Mouse (Mus musculus) neural tube, embryonic 13.5 days (tissue): ENCODE data around the gene Stk32b. TPM values are rescaled to one million over a fixed set of nuclear protein-coding genes. Genes with fewer than 3 reads are reported as not detected.

ENCODE experiments used
- ATAC-seq: fragments of 200-750 bp; cut with Nextera tagmentation; 2 replicates; pipeline ENCODE4 v1.8.0; 2017; ENCODE audit warnings: low read depth, mild to moderate bottlenecking, moderate TSS enrichment, moderate library complexity
- H3K27ac ChIP-seq: fragments of 300-500 bp; sonication (generic); replicated peaks from 2 replicates; pipeline ENCODE4 v1.5.1; 2015; ENCODE audit warnings: moderate library complexity, mild to moderate bottlenecking, inconsistent platforms
- H3K27me3 ChIP-seq: fragments of 300-500 bp; sonication (generic); 2 replicates; pipeline ENCODE4 v1.6.1; 2015; ENCODE audit warnings: mild to moderate bottlenecking, inconsistent platforms
- H3K36me3 ChIP-seq: fragments of 300-500 bp; sonication (generic); 2 replicates; pipeline ENCODE4 v1.6.1; 2015; ENCODE audit warnings: mild to moderate bottlenecking, inconsistent platforms
- H3K4me1 ChIP-seq: fragments of 300-500 bp; sonication (generic); replicated peaks from 2 replicates; pipeline ENCODE4 v1.6.1; 2015; ENCODE audit warnings: inconsistent platforms
- H3K4me2 ChIP-seq: fragments of 300-500 bp; sonication (generic); 2 replicates; pipeline ENCODE4 v1.6.1; 2015; ENCODE audit warnings: inconsistent platforms, mild to moderate bottlenecking, moderate library complexity
- H3K4me3 ChIP-seq: fragments of 300-500 bp; sonication (generic); 2 replicates; pipeline ENCODE4 v1.5.1; 2015; ENCODE audit warnings: mild to moderate bottlenecking, inconsistent platforms
- H3K9ac ChIP-seq: fragments of 300-500 bp; sonication (generic); 2 replicates; pipeline ENCODE4 v1.6.1; 2015; ENCODE audit warnings: moderate library complexity, mild to moderate bottlenecking, inconsistent platforms
- H3K9me3 ChIP-seq: fragments of 300-500 bp; sonication (generic); 2 replicates; pipeline ENCODE4 v1.6.1; 2016; ENCODE audit warnings: inconsistent platforms
- WGBS: fragments of 180-500 bp; shearing (Covaris S2); methylation state at CpG from one replicate; pipeline ENCODE4 v1.1.7; 2015; 5-methylcytosine and 5-hydroxymethylcytosine counted together
- polyA plus RNA-seq: library from polyadenylated mRNA; unstranded; fragments of >200 nt; fragmentation: Nextera tagmentation; extraction: Ambion mirVana; gene quantifications from 2 replicates; pipeline ENCODE4 v1.2.1, GENCODE M21; 2015

The Stk32b gene
- polyA plus RNA-seq, 1 experiment from 2014 or later, result 25.8 TPM

DNA sequence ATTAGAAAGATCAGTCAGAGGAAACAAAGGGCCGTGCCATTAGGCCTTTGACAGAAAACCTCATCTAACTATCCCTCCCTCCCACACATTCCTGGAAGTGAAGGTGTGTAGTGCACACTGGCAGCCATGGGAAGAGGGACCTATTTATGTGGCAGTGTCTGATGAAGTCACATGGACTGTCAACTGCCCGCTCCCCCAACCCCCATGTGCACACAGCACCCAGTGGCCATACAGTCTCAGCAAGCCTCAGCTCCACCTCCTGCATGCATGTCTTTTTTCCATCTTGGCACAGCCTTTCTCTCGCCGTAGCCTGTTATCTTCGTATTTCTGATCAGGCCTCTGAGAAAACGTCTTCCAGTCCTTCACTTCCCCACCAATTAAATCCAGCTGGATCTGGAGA is 130.9 kb downstream of the Stk32b start:
- ATAC-seq, result no peak
- H3K4me3 ChIP-seq, result no peak overlapping the region
- no peaks in the 10 kb centered on the region for H3K4me1 ChIP-seq
- WGBS, result 82% methylated on average over 6 of the region's 6 CpGs
- H3K27me3 ChIP-seq, result no peaks in the 10 kb centered on the region
- no peak overlapping the region for H3K4me2 ChIP-seq
- no peaks in the 10 kb centered on the region for H3K36me3 ChIP-seq
- H3K9ac ChIP-seq, result no peak overlapping the region
- no peak overlapping the region for H3K27ac ChIP-seq
- H3K9me3 ChIP-seq, result no peaks in the 10 kb centered on the region

DNA sequence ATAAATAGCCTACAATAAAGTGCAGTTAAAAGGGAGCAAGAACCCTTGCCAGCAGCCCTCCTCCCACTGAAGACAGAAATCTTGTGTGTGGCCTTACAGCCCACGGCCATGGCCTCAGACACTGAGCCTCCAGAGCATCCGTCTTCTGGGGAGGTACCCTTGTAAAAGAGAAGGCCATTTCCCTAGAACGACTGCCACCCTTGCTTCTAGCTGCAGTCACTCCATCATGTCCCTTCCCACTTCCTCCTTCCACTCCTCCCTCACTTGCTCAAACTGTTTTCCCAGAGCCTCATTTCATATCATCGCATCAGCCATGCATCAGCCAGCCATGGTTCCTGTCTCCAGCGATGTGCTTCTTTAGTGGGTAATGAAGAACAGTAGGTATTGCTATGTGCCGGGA is 141.5 kb downstream of the Stk32b start:
- no peak overlapping the region for H3K9ac ChIP-seq
- no peaks in the 10 kb centered on the region for H3K36me3 ChIP-seq
- WGBS, result 65% methylated on average over 6 of the region's 6 CpGs
- no peaks in the 10 kb centered on the region for H3K9me3 ChIP-seq
- ATAC-seq, result no peak
- no peak overlapping the region for H3K4me2 ChIP-seq
- no peaks in the 10 kb centered on the region for H3K4me1 ChIP-seq
- no peak overlapping the region for H3K27ac ChIP-seq
- no peak overlapping the region for H3K4me3 ChIP-seq
- H3K27me3 ChIP-seq, result no peaks in the 10 kb centered on the region

DNA sequence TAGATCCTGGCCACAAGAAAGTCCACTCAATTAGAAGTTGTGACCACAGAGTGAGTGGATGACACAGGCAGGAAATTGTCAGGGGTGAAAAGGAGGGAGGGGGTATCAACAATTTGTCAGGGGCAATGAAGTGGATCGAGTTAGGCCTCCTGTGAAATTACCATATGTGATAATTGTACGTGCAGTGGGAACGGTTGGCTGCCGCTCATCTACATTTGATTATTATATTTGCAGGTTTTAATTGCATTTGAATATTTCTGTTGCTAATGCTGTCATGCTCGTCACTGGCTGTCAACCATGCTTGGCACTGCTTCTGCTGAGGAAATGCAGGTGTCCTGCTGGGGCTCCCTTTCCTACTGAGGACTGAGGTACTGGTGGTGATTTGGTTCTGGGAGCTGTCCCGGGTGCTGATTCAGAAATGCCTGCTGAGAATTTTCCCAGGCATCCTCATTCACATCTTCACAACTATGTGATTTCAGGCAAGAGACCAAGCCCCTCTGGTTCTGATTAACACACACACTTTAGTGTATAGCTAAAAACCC is 159.6 kb downstream of the Stk32b start:
- Histone ChIP-seq H3K36me3 (no peaks in the 10 kb centered on the region), H3K9ac (no peak overlapping the region), H3K27ac (no peak overlapping the region), H3K4me2 (no peak overlapping the region), H3K9me3 (no peaks in the 10 kb centered on the region), H3K4me1 (no peaks in the 10 kb centered on the region), H3K27me3 (no peaks in the 10 kb centered on the region), H3K4me3 (no peak overlapping the region)
- 53% methylated on average over 6 of the region's 6 CpGs for WGBS
- ATAC-seq, result no peak

DNA sequence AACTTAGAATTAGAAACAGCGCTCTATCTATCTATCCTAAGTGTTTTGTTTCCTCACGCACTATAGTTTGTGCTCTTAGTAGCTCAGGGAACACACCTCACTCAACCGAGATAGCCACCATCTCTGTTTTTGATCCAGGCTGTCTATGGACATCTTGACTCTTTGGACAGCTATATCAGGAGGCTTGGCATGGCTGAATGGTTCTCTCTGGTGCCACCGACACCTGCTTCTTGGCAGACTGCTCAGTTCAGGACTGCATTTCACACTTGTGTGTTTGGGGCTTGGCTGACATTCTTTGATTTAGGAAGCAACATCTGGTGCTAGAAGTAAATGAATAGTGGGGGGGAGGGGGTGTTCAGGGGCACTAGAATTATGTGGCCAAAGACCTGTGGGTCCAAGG is 162.7 kb downstream of the Stk32b start:
- Histone ChIP-seq H3K9me3 (no peaks in the 10 kb centered on the region), H3K27me3 (no peaks in the 10 kb centered on the region), H3K27ac (no peak overlapping the region), H3K36me3 (no peaks in the 10 kb centered on the region), H3K4me3 (no peak overlapping the region), H3K4me1 (no peaks in the 10 kb centered on the region), H3K4me2 (no peak overlapping the region), H3K9ac (no peak overlapping the region)
- no peak for ATAC-seq
- WGBS, result 89% methylated on average over 4 of the region's 4 CpGs

DNA sequence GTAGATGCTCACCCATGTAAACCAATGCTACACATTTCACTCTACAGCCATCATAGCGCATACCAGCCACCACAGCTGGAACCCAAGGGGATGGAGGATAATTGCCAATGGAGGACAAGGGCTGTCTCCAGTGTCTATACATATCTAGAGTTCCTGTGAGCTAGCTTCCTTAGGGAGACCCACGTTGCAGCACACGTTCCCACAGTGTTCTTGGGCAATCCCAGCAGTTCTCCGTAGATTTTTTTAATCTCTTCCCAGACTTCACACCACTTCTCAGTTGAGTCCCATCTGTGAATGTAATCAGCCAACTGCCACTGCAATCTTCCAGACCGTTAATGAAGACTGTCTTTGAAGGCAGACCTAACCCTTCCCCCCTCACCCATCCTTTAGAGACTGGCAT is 165.3 kb downstream of the Stk32b start:
- no peak overlapping the region for H3K4me2 ChIP-seq
- ATAC-seq, result no peak
- H3K4me1 ChIP-seq, result no peaks in the 10 kb centered on the region
- H3K36me3 ChIP-seq, result no peaks in the 10 kb centered on the region
- no peak overlapping the region for H3K9ac ChIP-seq
- no peaks in the 10 kb centered on the region for H3K27me3 ChIP-seq
- no peaks in the 10 kb centered on the region for H3K9me3 ChIP-seq
- H3K27ac ChIP-seq, result no peak overlapping the region
- H3K4me3 ChIP-seq, result no peak overlapping the region
- 74% methylated on average over 5 of the region's 5 CpGs for WGBS

DNA sequence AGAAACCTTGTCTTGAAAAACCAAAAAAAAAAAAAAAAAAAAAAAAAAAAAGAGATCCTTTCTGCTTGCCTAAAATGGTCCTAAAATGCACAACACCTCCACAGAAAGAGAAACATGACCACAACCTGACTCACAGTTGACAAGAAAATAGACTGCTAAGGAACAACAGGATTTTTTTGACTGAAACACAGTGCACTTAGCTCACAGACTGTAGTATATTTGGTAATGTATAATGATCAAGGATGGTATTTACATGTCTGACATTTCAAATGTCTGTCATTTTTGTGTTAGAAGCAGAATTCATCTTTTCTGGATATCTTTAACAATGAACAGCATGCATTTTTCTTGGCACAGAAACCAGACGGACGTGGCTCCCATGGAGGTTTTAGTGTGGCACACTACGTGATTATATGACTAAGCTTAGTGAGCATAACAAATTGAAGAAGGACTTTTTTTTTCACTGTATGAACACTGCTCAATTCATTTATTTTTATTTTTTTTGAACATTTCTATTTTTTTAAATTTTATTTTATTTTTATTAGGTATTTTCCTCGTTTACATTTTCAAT is 181.2 kb downstream of the Stk32b start:
- Histone ChIP-seq H3K4me1 (no peaks in the 10 kb centered on the region), H3K4me2 (no peak overlapping the region), H3K9me3 (no peaks in the 10 kb centered on the region), H3K27me3 (no peaks in the 10 kb centered on the region), H3K4me3 (no peak overlapping the region), H3K9ac (no peak overlapping the region), H3K27ac (no peak overlapping the region), H3K36me3 (no peaks in the 10 kb centered on the region)
- no peak for ATAC-seq
- WGBS, result 84% methylated on average over 4 of the region's 4 CpGs

DNA sequence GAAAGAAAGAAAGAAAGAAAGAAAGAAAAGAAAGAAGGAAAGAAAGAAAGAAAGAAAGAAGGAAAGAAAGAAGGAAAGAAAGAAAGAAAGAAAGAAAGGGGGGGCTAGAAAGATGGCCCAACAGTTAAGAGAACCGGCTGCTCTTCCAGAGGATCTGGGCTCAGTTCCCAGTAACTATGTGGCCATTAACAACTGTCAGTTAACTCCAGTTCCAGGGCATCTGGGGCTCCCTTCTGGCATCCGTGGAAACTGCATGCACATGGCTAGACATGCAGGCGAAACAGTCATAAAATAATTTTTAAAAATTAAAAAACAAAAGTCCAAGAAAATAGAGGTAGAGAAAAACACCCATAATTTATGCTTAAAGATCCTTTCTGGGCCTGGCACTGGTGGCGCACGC is 181.7 kb downstream of the Stk32b start:
- no peaks in the 10 kb centered on the region for H3K36me3 ChIP-seq
- ATAC-seq, result no peak
- no peak overlapping the region for H3K9ac ChIP-seq
- H3K4me2 ChIP-seq, result no peak overlapping the region
- WGBS, result 85% methylated on average over 5 of the region's 5 CpGs
- H3K4me1 ChIP-seq, result no peaks in the 10 kb centered on the region
- no peak overlapping the region for H3K4me3 ChIP-seq
- no peaks in the 10 kb centered on the region for H3K27me3 ChIP-seq
- H3K27ac ChIP-seq, result no peak overlapping the region
- no peaks in the 10 kb centered on the region for H3K9me3 ChIP-seq

DNA sequence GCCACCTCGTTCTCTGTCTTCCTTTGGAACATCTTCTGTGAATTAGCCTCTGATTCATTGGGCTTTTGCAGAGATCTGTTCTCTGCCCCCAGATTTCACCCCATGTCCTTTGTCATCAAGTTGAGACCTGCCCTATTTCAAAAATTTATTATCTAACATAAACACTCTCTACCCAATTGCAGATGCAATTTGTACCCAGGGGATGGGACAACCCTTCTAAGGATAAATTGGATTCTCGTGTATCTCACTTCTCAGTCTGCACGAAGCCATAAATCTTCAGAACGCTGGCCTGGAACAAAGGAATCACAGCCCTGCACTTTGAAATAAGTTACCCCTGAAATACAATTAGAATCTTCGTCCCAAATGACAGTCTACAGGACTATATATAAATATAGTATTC is 191.6 kb downstream of the Stk32b start:
- no peaks in the 10 kb centered on the region for H3K9me3 ChIP-seq
- peak; percentile 62; the same call in 1 of the 2 replicates for ATAC-seq
- no peak overlapping the region for H3K9ac ChIP-seq
- no peak overlapping the region for H3K4me2 ChIP-seq
- H3K27ac ChIP-seq, result peak overlapping the region; percentile 54
- no peak overlapping the region for H3K4me3 ChIP-seq
- 44% methylated on average over 5 of the region's 5 CpGs for WGBS
- 0 out of 2 replicates have a peak, but pooled peaks cover 9% of the 10 kb centered on the region for H3K4me1 ChIP-seq
- H3K27me3 ChIP-seq, result no peaks in the 10 kb centered on the region
- no peaks in the 10 kb centered on the region for H3K36me3 ChIP-seq

DNA sequence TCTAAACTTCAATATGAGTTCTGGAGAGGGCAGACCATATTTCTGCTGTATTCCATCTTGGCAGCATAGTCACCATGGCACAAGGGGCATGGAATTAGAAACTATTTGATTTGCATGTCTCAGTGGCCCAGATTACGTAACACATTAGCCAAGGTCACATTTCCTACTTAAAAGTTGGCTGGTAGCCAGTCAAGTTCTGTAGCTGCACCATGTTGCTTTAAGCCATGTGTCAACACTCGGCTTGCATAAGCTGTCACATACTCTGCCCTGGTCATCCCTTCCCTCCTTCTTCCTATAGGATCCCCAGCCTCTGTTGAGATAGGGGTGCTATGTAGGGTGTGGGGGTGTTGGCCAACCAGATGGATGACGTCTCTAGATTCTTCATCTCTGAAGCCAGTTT is 196.5 kb downstream of the Stk32b start:
- no peaks in the 10 kb centered on the region for H3K27me3 ChIP-seq
- H3K4me1 ChIP-seq, result 0 out of 2 replicates have a peak, but pooled peaks cover 9% of the 10 kb centered on the region
- H3K9me3 ChIP-seq, result no peaks in the 10 kb centered on the region
- 89% methylated on average over 3 of the region's 3 CpGs for WGBS
- no peak overlapping the region for H3K4me2 ChIP-seq
- no peaks in the 10 kb centered on the region for H3K36me3 ChIP-seq
- H3K27ac ChIP-seq, result no peak overlapping the region
- ATAC-seq, result no peak
- H3K9ac ChIP-seq, result no peak overlapping the region
- no peak overlapping the region for H3K4me3 ChIP-seq

DNA sequence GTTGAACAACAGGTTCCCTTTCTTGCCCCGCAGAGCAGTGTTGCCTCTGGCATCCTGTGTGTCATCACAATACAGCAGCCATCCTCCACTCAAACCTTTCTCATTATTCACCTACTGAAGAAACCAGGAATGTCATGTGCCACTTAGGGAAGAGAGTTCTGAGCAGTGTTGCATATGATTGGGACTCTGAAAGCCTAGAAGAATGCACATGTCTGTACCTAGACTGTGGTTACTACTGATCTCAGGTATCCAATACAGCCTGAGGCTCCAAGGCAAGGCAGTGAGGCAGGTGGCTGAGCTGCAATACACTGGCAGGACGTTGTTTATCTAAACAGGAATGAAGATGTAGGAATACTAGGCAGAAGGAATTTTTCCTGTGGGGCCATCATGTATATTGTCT is 204.5 kb downstream of the Stk32b start:
- H3K4me2 ChIP-seq, result no peak overlapping the region
- no peak overlapping the region for H3K9ac ChIP-seq
- ATAC-seq, result no peak
- no peaks in the 10 kb centered on the region for H3K36me3 ChIP-seq
- no peak overlapping the region for H3K27ac ChIP-seq
- H3K4me1 ChIP-seq, result 0 out of 2 replicates have a peak, but pooled peaks cover under 1% of the 10 kb centered on the region
- H3K4me3 ChIP-seq, result no peak overlapping the region
- no peaks in the 10 kb centered on the region for H3K9me3 ChIP-seq
- no peaks in the 10 kb centered on the region for H3K27me3 ChIP-seq
- 34% methylated on average over 2 of the region's 2 CpGs for WGBS

DNA sequence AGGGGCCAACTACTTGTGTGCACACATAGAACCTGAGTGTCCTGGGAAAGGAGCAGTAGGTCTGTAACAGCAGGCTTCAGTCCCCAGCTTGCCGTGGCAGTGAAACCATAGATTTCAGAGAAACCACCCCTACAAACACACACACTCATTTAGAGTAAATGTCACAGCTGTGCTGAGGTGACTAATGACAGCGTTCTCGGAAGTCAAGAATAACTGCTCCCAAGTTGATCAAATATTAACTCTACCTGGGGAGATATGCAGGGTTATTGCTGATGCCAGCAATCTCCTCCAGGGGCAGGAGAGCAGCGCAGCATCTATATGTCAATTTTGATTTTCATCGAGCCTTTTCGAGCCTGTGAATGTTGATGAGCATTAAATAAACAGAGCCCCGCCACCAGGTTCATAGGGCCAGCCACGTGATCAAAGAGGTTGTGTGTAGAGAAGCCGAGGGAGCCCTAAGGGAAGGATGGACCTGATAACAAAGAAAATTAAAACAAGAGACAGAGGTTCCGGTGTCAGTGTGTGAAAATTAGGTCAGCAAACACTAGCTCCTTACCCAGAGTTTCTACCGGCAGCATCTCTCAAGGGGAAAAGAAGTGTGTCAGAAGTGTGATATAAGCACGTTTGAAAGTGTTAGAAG is 210.0 kb downstream of the Stk32b start:
- H3K4me3 ChIP-seq, result no peak overlapping the region
- no peak overlapping the region for H3K9ac ChIP-seq
- H3K36me3 ChIP-seq, result no peaks in the 10 kb centered on the region
- no peaks in the 10 kb centered on the region for H3K27me3 ChIP-seq
- peaks cover 12% of the 10 kb centered on the region for H3K4me1 ChIP-seq
- H3K27ac ChIP-seq, result peak overlapping the region; percentile 46; the same call in 1 of the 2 replicates
- ATAC-seq, result peak; percentile 43; the same call in 1 of the 2 replicates
- no peaks in the 10 kb centered on the region for H3K9me3 ChIP-seq
- no peak overlapping the region for H3K4me2 ChIP-seq
- 45% methylated on average over 12 of the region's 12 CpGs for WGBS

DNA sequence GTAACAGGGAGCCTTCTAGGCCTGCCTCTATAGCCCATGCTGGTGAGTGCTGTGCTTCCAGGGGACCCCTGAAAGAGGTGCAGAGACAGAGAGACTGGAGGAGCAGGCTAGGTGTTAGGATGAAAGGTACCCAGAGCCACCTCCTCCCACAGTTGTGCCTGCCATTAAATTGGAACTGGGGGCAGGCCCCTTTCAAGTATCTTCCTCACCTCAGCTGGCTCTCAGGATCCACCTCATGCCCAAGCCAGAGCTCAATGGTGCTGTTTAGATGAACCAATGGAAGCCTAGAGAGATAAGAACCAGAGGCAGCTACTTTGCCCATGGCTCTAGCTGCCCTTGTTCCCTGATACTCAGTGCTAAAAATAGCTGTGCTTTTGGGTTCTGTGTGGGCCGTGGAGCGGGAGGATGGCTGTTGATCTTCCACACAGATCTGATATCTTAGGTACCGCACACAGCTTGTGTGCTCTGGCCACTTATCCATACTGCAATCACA is 221.9 kb downstream of the Stk32b start:
- H3K36me3 ChIP-seq, result no peaks in the 10 kb centered on the region
- 95% methylated on average over 3 of the region's 3 CpGs for WGBS
- H3K4me3 ChIP-seq, result no peak overlapping the region
- H3K4me2 ChIP-seq, result no peak overlapping the region
- no peak overlapping the region for H3K27ac ChIP-seq
- no peaks in the 10 kb centered on the region for H3K27me3 ChIP-seq
- no peak for ATAC-seq
- no peaks in the 10 kb centered on the region for H3K4me1 ChIP-seq
- H3K9ac ChIP-seq, result no peak overlapping the region
- no peaks in the 10 kb centered on the region for H3K9me3 ChIP-seq
